Mouse (Mus musculus) embryonic facial prominence, embryonic 14.5 days (tissue): ENCODE measurements at regions not wholly inside any gene's neighbourhood (a gene's known extent, or its start where the extent isn't known, plus 50 kb on each side); places are given as distances from the start of the nearest gene placed in this dataset.

ENCODE experiments used
- ATAC-seq: fragments of 200-750 bp; cut with Nextera tagmentation; 2 replicates; pipeline ENCODE4 v1.8.0; 2017; ENCODE audit warnings: low read depth, moderate number of reproducible peaks, moderate TSS enrichment
- DNase-seq: peaks from one replicate; pipeline ENCODE4 v3.0.0-alpha.2; 2015; ENCODE audit warnings: low spot score
- H3K27ac ChIP-seq: fragments of 300-500 bp; sonication (generic); replicated peaks from 2 replicates; pipeline ENCODE4 v1.5.1; 2014; ENCODE audit warnings: low read depth, mild to moderate bottlenecking, low read length, moderate library complexity
- H3K27me3 ChIP-seq: fragments of 300-500 bp; sonication (generic); replicated peaks from 2 replicates; pipeline ENCODE4 v1.6.1; 2014; ENCODE audit warnings: low read length; ENCODE audit not compliant: control insufficient read depth, insufficient read depth
- H3K36me3 ChIP-seq: fragments of 300-500 bp; sonication (generic); 2 replicates; pipeline ENCODE4 v1.6.1; 2014; ENCODE audit warnings: low read length, mixed read lengths; ENCODE audit not compliant: control insufficient read depth, insufficient read depth
- H3K4me1 ChIP-seq: fragments of 300-500 bp; sonication (generic); 2 replicates; pipeline ENCODE4 v1.6.1; 2014; ENCODE audit warnings: antibody characterized with exemption, low read length; ENCODE audit not compliant: control insufficient read depth, insufficient read depth
- H3K4me2 ChIP-seq: fragments of 300-500 bp; sonication (generic); 2 replicates; pipeline ENCODE4 v1.6.1; 2014; ENCODE audit warnings: low read depth, mild to moderate bottlenecking, low read length, moderate library complexity, mixed read lengths
- H3K4me3 ChIP-seq: fragments of 300-500 bp; sonication (generic); 2 replicates; pipeline ENCODE4 v1.5.1; 2014; ENCODE audit warnings: low read depth, mild to moderate bottlenecking, low read length
- H3K9ac ChIP-seq: fragments of 300-500 bp; sonication (generic); 2 replicates; pipeline ENCODE4 v1.6.1; 2014; ENCODE audit warnings: low read depth, mild to moderate bottlenecking, low read length, moderate library complexity, mixed read lengths
- H3K9me3 ChIP-seq: fragments of 300-500 bp; sonication (generic); 2 replicates; pipeline ENCODE4 v1.6.1; 2016; ENCODE audit warnings: low read length; ENCODE audit not compliant: control insufficient read depth
- WGBS: fragments of 180-500 bp; shearing (Covaris S2); extraction: QIAGEN DNeasy Blood & Tissue Kit; methylation state at CpG from one replicate; pipeline ENCODE4 v1.1.7; 2014; 5-methylcytosine and 5-hydroxymethylcytosine counted together

DNA sequence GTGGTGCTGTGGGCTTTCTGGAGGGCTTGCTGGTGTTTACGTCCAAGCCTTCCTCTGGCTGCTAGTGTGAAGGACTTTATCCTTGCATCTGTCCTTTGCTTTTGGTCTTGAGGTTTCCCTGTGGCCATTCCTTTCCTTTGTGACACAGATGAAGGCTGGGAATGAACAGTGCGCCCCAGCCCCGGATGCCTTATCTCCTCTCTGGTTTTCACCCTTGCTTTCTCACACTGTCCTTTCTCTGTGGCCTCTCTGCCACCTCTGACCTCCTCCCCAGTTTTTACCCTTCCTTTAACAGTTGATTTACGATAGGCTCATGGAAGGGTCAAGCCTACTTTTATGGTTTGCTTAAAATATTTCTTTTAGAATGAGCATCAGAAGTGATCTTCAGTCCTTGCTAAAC, 53.2 kb downstream of the Gas1 start:
- Histone ChIP-seq H3K36me3 (no peaks in the 10 kb centered on the region), H3K9me3 (0 out of 2 replicates have a peak, but pooled peaks cover under 1% of the 10 kb centered on the region), H3K9ac (no peak overlapping the region), H3K4me2 (no peak overlapping the region), H3K27me3 (peaks cover 3% of the 10 kb centered on the region; the same call in 1 of the 2 replicates), H3K27ac (no peak overlapping the region), H3K4me1 (peaks cover 17% of the 10 kb centered on the region), H3K4me3 (no peak overlapping the region)
- 68% methylated on average over 4 of the region's 4 CpGs for WGBS
- DNase-seq (no peak), ATAC-seq (no peak)

DNA sequence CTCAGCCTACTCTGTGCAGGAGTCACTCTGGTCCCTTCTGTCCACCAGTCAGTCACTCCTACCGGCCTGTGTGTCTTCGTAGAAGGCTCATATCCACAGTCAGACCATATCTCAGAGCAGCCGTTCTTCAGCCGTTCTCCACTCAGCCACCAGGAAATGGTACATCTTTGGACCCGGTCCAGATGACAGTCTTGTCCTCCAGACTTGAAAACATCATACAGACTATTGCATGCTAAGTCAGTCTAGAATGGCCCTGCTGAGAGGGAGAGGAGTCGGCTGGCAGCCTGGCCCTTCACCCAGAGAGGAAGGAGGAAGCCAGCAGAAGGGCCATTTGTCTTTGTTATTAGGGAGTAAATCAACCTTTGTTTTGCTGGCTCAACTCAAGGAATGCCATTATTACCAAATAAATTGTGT, 54.0 kb downstream of the Gas1 start:
- Histone ChIP-seq H3K9me3 (peaks cover 7% of the 10 kb centered on the region; the same call in 1 of the 2 replicates), H3K4me1 (peaks cover 17% of the 10 kb centered on the region), H3K4me2 (no peak overlapping the region), H3K4me3 (no peak overlapping the region), H3K36me3 (no peaks in the 10 kb centered on the region), H3K27ac (no peak overlapping the region), H3K9ac (no peak overlapping the region), H3K27me3 (peaks cover 3% of the 10 kb centered on the region; the same call in 1 of the 2 replicates)
- no peak for DNase-seq
- no peak for ATAC-seq
- WGBS = 60% methylated on average over 6 of the region's 6 CpGs

DNA sequence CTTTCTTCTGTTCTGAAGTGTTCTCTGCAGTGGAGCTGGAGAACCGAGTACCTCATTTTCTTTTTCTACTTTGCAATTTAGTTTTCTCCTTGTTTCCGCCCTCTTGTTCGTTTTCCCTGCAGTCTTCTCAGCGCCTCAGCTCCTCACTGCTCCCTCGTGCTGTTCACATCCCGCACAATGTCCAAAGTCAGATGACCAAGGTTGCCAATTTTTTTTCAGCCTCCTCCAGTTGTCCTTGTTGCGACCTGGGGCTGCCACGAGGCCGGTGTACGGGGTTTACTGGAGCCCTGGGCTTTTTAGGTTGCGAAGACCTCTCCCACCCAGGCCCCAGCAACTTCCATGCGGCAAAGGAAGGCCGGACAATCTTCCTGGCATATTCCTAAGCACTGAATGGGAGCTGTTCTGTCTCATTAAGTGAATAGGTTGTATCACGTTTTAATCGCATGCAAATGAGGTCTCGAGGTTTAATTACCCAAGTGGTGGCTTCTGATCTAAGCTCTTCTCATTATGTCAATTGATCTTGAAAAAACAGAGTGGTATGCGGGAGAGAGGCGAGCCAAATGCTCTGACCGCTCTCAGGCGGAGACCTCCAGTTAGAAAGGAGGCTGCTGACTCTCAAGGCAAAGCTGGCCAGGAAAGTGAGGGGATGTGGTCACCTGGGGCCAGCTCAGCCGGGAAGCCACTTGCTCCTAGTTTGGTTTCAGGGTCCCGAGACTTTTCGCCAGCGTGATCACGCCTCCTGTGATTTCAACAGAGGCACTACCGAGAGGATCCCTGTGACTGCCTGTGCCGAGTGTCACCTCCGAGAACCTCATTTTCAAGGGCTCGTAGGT, 54.6 kb downstream of the Gas1 start:
- no peak overlapping the region for H3K4me2 ChIP-seq
- no peak overlapping the region for H3K9ac ChIP-seq
- H3K36me3 ChIP-seq = no peaks in the 10 kb centered on the region
- H3K4me1 ChIP-seq = peaks cover 17% of the 10 kb centered on the region
- DNase-seq (no peak), ATAC-seq (no peak)
- no peak overlapping the region for H3K4me3 ChIP-seq
- no peak overlapping the region for H3K27ac ChIP-seq
- WGBS = 63% methylated on average over 29 of the region's 29 CpGs
- peaks cover 7% of the 10 kb centered on the region; the same call in 1 of the 2 replicates for H3K9me3 ChIP-seq
- 0 out of 2 replicates have a peak, but pooled peaks cover 3% of the 10 kb centered on the region for H3K27me3 ChIP-seq

DNA sequence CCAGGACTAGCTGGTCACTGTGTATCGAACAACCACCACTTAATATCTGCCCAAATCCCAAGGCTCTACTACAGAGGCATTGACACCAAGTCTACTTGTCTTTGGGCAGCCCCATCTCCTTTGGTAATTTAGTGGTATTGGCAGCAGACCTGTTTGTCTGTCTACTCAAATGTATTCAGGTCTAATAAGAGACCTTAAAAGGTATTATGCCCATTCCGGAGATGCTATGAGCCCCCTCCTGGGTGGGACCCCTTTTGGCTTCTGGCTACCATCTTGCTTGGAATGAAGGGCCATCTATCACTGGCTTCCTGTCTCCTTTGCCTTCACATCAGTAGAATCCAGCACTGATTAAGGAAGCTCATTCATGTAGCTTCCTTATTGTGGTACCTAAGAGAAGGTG, 65.7 kb downstream of the Gas1 start:
- H3K4me1 ChIP-seq = peaks cover 15% of the 10 kb centered on the region; the same call in 1 of the 2 replicates
- H3K9me3 ChIP-seq = no peaks in the 10 kb centered on the region
- H3K9ac ChIP-seq = no peak overlapping the region
- H3K27me3 ChIP-seq = no peaks in the 10 kb centered on the region
- no peak for ATAC-seq
- DNase-seq = no peak
- no peak overlapping the region for H3K27ac ChIP-seq
- no peaks in the 10 kb centered on the region for H3K36me3 ChIP-seq
- WGBS = 98% methylated on average over 2 of the region's 2 CpGs
- no peak overlapping the region for H3K4me2 ChIP-seq
- no peak overlapping the region for H3K4me3 ChIP-seq

DNA sequence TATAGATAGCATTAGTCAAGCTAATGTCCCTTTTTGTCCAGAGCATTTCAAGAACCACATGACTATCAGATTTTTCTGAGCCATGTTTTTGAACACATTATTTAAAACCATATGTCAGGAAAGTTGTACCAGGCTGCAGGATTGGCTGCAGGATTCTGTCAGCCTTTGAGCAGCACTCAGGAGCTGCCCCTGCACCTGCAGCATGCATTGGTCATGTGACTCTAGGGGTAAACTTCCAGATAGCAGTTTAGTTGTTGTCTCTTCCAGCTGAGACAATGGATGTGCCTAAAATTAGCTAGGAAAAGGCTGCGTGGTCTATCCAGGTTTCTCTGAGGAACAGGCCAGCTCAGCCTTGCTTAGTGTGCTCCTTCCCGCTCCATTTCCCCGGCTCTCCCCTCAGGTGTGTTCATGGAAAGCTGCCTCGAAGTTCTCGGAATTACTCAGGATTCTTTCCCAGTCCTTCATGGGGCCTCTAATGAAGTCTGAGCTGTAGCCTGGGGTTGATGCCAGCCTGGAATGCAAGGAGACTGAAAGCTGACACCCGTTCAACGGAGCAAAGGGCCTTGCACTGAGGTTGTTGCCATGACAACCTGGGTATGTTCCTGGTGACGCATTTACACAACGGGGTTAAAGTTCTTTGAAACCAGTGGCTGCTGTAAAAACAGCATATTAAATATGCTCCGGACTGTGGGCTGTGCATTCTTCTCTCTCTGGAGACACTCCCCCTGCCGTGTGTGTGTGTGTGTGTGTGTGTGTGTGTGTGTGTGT, 66.9 kb downstream of the Gas1 start:
- H3K9me3 ChIP-seq = no peaks in the 10 kb centered on the region
- H3K4me3 ChIP-seq = no peak overlapping the region
- no peak overlapping the region for H3K9ac ChIP-seq
- H3K36me3 ChIP-seq = no peaks in the 10 kb centered on the region
- DNase-seq (peak; percentile 98), ATAC-seq (peak; percentile 98)
- peak overlapping the region; percentile 87 for H3K27ac ChIP-seq
- WGBS = 2% methylated on average over 11 of the region's 11 CpGs
- no peaks in the 10 kb centered on the region for H3K27me3 ChIP-seq
- peaks cover 15% of the 10 kb centered on the region; the same call in 1 of the 2 replicates for H3K4me1 ChIP-seq
- H3K4me2 ChIP-seq = peak overlapping the region; percentile 25

GRCm38 (mm10) chr13:60105286-60105685, 71.9 kb downstream of the Gas1 start:
- H3K27ac ChIP-seq = no peak overlapping the region
- DNase-seq (no peak), ATAC-seq (no peak)
- no peak overlapping the region for H3K9ac ChIP-seq
- H3K4me2 ChIP-seq = no peak overlapping the region
- H3K4me3 ChIP-seq = no peak overlapping the region
- H3K27me3 ChIP-seq = no peaks in the 10 kb centered on the region
- 79% methylated on average over 9 of the region's 9 CpGs for WGBS
- peaks cover 11% of the 10 kb centered on the region for H3K4me1 ChIP-seq
- no peaks in the 10 kb centered on the region for H3K9me3 ChIP-seq
- H3K36me3 ChIP-seq = no peaks in the 10 kb centered on the region

DNA sequence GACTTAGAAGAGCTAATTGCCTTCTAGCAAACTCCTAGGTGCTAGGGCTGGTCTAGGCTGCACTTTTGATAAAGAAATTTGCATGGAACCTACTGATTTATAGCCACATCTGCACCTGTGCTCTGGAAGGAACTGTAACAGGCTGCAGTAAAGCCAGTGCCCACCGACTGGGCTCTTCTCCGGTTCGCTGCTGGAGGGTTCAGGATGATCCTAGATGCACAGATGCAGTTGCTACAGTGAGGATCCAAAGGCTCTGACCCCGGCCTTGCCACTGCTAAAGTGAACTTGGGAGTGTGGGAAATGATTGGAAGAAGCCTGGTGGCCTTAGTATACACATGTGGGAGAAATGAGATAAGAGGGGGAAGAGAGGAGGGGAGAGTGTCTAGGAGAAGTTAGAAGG, 75.5 kb downstream of the Gas1 start:
- H3K4me3 ChIP-seq = no peak overlapping the region
- no peaks in the 10 kb centered on the region for H3K9me3 ChIP-seq
- no peak for DNase-seq
- no peak for ATAC-seq
- H3K9ac ChIP-seq = no peak overlapping the region
- peaks cover 16% of the 10 kb centered on the region for H3K4me1 ChIP-seq
- H3K4me2 ChIP-seq = no peak overlapping the region
- WGBS = 71% methylated on average over 4 of the region's 4 CpGs
- H3K27me3 ChIP-seq = no peaks in the 10 kb centered on the region
- no peaks in the 10 kb centered on the region for H3K36me3 ChIP-seq
- no peak overlapping the region for H3K27ac ChIP-seq

- no peak for DNase-seq
- WGBS = 53% methylated on average over 12 of the region's 12 CpGs
- H3K9me3 ChIP-seq = no peaks in the 10 kb centered on the region
- H3K27me3 ChIP-seq = no peaks in the 10 kb centered on the region
- H3K27ac ChIP-seq = peak overlapping the region; percentile 53
- no peak overlapping the region for H3K4me3 ChIP-seq
- H3K4me1 ChIP-seq = peaks cover 16% of the 10 kb centered on the region
- peak overlapping the region; percentile 12; the same call in 1 of the 2 replicates for H3K4me2 ChIP-seq
- no peak overlapping the region for H3K9ac ChIP-seq
- ATAC-seq = peak; percentile 88
- H3K36me3 ChIP-seq = no peaks in the 10 kb centered on the region
Measured at GRCm38 (mm10) chr13:60100130-60101112, 76.7 kb downstream of the Gas1 start.
